Mouse (Mus musculus) gastrocnemius, postnatal 4 days (tissue): ENCODE measurements around the gene Sfxn1. TPM values are rescaled to one million over a fixed set of nuclear protein-coding genes. Genes with fewer than 3 reads are reported as not detected.
A peak's percentile ranks its signal among the peaks of the same experiment; 100 is the strongest.

ENCODE experiments used
- DNase-seq, 2 experiments: peaks; one replicate each; pipeline ENCODE4 v3.0.0; 2021 to 2022; ENCODE audit warnings: low spot score in 2 of 2, mixed read lengths in 2 of 2
- total RNA-seq, 2 experiments: library from RNA; stranded (reverse); gene quantifications; 2 replicates each; pipeline ENCODE4 v1.2.3; 2021

Sfxn1 gene
- total RNA-seq, 2 experiments from 2014 or later = 13.5 to 14.8 TPM

- no peak for DNase-seq
Measured at GRCm38 (mm10) chr13:54076762-54077460, 5.2 kb downstream of the Sfxn1 start.

DNA sequence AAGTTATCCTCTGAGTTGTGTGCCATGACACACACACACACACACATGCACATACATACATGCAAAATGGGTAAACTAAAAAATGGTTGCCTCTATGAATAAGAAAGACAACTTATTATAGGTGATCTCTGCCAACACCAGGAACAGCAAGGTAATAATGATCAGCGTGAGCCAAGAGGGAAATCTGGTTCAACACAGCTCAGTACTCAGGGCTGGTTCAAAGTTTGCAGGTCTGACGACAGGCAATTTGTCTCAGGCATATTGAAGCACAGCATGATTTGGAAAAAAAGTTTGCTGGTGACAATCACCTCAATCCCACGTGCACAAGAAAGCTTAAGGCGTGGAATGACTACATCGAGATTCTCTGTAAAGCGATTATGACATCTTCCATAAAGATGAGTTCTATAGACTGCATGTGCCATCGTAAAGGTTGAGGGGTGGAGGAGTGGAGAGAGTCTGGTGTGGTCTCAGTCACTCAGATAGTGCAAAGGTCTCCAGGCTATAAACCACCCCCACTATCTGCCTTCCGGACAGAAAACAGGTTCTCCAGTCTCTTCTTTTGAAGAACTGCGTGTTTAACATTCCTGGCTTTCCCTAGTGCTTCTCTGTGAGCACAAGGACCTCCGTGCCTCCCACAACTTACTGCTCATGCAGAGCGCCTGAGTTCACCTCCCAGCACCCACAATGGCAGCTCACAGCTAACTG, 6.0 kb downstream of the Sfxn1 start:
- no peak for DNase-seq

DNA sequence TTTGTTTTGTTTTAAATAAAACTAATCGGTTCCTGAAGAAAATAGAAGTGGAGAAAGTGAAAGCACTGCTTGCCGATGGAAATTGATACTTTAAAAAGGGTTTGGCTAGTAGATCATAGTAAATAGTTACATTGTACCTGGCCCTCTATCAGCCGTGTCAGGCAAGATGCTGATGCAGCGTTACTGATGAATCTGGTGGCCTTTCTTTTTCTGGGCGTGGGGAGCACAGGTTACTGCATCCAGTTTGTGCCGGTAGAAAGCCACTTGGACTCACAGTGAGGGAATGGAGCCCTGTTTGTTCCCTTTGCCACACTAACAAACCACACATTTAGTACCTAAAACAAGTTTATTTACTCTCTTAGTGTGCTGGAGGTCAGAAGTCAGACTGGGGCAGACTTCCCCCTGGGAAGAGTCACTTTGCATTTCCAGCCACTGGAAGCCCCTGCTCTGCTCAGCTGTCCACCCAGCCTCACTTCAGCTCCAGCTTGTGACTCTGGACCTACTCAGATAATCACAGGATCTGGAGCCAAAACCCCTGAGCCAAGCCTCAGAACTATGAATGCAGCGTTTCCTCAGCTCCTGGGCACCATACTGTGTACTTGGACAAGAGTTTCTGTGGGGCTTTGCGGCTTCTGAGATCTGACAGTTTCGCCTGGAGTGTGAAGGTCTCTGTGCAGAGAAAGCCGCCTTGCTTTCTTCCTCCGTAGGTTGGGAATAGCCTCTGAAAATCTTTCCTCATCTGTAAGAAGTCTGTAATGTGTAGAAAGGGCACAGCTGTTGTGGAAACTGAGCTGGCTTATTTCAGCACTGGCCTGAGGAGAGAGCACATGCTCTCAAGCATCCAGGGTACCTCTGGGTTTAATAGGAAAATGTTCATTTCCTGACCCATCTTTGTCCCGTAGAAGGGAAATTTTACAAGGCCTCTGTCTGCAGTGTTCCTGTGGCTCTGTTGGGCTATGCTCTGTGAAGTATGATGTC, 8.4 kb downstream of the Sfxn1 start:
- no peak for DNase-seq

GRCm38 (mm10) chr13:54080785-54081184, 9.1 kb downstream of the Sfxn1 start:
- DNase-seq = no peak

DNA sequence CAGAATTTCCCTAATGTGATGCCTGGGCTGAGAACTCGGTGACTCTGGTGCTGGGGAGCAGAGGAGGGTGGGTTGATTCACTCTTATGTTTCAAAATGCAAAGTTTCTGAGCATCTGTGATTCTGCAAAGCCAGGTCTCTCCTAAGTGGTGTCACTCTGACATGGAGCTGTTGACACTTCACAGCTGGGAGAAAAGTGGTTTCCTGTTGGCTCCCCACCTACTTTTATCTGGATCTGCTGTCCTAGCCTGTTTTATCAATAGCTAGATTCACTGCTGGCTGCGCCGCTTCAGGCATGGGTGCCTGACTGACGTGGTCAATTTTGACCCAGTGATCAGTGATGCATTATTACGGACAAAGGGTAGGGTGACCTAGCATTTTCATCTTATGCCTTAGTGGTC, 11.3 kb downstream of the Sfxn1 start:
- no peak for DNase-seq

- no peak for DNase-seq
Measured at GRCm38 (mm10) chr13:54084178-54084577, 12.5 kb downstream of the Sfxn1 start.

DNA sequence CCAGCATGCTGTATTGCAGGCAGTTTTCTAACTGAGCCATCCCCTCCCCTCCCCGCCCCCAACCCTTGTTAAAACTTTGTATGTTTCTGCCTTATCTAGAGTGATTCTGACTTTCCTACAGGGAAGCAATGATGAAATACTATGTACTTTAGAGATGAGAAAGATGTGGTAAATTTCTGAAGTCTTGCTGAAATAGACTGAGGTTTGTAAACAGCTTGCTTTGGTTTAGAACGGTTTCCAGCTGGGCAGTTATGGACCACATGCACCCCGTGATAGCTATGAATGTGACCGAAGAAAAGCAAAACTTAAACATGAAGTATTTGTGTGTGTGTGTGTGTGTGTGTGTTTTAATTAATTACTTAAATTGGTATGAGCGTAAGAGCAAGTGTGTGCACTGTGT, 13.2 kb downstream of the Sfxn1 start:
- DNase-seq = no peak

DNA sequence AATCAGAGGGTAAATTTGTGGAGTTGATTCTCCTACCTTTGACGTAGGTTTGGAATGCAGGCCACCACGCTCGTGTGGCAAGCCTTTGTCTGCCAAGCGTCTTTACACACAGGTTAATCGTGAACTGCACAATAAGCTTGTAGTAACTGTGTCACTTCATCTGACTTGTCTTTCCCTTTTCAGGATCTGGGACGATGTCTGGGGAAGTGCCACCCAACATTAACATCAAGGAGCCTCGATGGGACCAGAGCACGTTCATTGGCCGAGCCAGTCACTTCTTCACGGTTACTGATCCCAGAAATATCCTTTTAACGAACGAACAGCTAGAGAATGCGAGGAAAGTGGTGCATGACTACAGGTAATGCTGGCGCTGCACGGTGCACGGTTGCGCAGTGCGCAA, 13.6 kb downstream of the Sfxn1 start:
- no peak for DNase-seq

DNA sequence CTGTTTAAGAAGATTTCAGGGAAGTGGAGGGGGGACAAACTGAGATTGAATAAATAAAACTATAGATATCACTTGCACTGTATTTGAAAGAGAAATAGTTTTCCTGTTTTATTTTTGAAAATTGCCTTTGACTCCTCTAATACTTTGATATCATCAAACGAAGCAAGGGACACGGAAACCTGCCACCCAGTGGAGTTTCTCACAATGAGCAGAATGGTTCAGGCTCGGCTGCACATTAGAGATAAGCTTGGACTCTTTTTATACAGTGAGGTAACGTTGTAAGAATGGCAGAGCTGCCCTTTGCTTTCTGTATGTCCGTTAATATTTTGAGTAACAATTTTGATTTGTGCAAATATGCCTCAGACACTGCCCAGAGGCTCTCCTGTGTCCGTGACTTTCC, 20.1 kb downstream of the Sfxn1 start:
- DNase-seq = no peak

DNA sequence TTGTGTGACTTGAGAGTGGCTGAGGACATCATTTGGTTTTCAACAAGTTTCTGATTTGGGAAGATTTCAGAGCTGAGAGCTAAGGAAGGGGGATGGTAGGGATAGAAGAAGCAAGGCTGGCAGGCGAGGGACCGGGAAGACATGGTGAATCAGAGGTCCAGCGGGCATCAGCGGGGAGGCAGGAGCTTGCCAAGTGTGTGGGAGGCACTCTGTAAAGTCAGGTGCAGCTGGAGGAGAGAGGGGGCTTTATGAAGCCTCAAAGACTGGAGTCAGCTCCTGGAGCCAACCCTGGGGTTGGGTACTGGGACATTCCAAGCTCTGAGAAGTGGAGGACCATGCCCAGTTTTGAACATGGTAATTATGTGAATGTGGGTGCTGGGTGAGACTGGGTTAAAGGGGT, 22.7 kb downstream of the Sfxn1 start:
- no peak for DNase-seq

- DNase-seq = no peak
Measured at GRCm38 (mm10) chr13:54094963-54095362, 23.3 kb downstream of the Sfxn1 start.

GRCm38 (mm10) chr13:54095721-54096120, 24.1 kb downstream of the Sfxn1 start:
- no peak for DNase-seq

DNA sequence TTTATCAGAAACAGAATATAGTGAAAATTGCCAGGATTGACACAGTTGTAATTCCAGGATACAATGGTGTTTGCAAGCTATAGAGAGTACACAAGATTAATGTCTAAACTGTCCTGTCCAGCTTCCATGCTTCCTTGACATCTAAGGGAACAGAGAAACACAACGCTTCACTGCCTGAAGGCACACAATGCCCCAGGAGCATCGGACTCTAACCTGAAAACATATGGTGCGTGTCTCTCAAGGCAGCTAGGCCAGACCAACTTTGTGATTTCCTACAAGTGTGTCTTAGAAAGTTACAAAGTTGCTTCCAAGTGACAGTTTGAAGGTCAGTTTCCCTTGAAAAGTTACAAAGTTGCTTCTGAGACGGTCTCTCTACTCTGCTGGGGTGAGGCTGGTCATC, 25.6 kb downstream of the Sfxn1 start:
- no peak for DNase-seq

DNA sequence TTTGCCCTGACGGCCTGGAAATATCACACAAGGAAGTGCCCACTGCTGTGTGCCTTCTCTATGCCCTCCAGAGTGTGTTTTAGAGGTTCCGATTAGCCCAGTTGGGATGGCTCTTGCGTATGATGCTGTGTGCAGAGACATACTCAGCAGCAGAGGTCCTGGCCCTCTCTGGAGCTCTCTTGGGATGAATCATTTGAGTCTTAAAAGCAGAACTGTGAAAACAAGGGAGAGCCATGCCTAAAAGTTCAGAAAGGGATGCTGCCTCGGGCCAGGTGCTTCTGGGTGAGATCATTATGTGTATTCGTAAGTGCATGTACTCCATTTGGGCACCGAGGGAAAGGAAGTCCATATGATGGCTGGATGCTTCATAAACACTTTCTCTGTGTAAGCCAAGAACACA, 26.1 kb downstream of the Sfxn1 start:
- DNase-seq = no peak

- DNase-seq = no peak
Measured at GRCm38 (mm10) chr13:54101031-54101820, 29.6 kb downstream of the Sfxn1 start.

- no peak for DNase-seq
Measured at GRCm38 (mm10) chr13:54102061-54102460, 30.4 kb downstream of the Sfxn1 start.

- DNase-seq = no peak
Measured at GRCm38 (mm10) chr13:54103271-54103670, 31.6 kb downstream of the Sfxn1 start.

- DNase-seq = no peak
Measured at GRCm38 (mm10) chr13:54103866-54104265, 32.2 kb downstream of the Sfxn1 start.

DNA sequence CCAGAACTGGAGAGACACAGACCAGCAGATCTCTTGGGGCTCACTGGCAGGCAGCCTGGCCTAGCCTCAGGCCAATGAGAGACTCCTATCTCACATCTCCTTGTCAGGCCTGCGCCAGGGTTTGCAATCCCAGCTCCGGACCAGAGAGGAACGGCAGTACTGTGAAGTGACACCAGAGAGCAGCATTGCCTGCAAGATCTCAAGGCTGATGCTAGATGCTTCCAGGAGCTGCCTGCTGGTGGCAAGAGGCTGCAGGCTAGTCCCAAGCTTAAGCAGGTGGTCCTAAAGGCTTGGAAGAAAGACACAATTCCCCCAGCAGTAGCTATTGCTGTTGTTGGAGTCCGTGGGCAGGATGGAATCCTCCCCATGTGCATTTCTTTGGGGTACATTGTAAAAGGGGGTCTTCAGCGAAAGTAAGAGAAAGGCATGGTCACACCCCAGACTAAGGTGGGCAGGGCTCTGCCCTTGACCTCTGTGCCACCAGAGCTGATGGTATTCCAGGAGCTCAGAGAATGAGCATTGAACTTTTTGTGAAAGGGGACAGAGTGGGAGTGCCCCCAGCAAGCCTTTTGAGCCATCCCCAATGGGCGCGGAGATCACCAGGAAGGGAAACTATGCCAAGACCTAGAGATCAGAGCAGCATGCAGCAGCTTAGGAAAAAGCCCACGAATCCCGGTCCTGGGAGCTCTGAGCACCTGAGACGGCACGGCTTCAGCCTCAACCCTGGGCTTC, 42.3 kb downstream of the Sfxn1 start:
- DNase-seq = peak; percentile 35 to 62

DNA sequence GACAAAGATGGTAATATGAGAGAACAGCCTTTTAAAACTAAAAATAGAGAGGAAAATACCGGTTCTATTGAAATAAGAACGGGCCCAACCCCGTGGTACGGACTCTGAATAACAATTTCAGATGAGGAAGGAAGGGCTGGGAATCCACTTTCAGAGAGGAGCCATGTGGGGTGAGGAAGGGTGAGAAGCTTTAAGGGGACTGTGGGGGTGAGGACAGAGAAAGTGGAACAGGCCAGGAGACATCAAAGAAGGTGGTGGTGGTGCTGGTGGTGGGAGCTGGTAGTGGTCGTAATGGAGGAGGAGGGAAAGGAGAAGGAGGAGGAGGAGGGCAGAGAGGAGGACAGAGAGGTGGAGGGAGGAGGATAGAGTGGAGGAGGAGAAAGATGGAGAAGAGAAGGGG, 43.3 kb downstream of the Sfxn1 start:
- no peak for DNase-seq
